Mouse (Mus musculus) gastrocnemius, adult 2 months (tissue): ENCODE measurements around the gene Mmp2. TPM values are rescaled to one million over a fixed set of nuclear protein-coding genes. Genes with fewer than 3 reads are reported as not detected.
"Not testable (repeated sequence)": the region's sequence is repeated elsewhere in the genome, so short reads cannot be mapped to it uniquely, and the experiment has no call there.

Source experiments
- DNase-seq: peaks from one replicate; pipeline ENCODE4 v3.0.0; 2022
- H3K27ac ChIP-seq: fragments of 200-600 bp; 2 replicates; pipeline ENCODE4 v1.8.1; 2022; ENCODE audit warnings: mild to moderate bottlenecking
- H3K4me3 ChIP-seq: fragments of 200-600 bp; 2 replicates; pipeline ENCODE4 v1.8.1; 2022; ENCODE audit warnings: mild to moderate bottlenecking, moderate library complexity
- CTCF ChIP-seq: fragments of 200-600 bp; IDR thresholded peaks from 2 replicates; pipeline ENCODE4 v1.8.1; 2022; ENCODE audit warnings: antibody characterized with exemption, mild to moderate bottlenecking, moderate library complexity
- intact Hi-C: fragments of 180-260 bp; cut with DNase I; formaldehyde crosslinking; loops from one replicate; pipeline ENCODE4 v1.15.1; 2025
- total RNA-seq, 2 experiments: library from RNA; stranded (reverse); gene quantifications; 2 replicates each; pipeline ENCODE4 v1.2.3; 2021

Gene Mmp2
- total RNA-seq, 2 experiments from 2014 or later: 35.5 to 75.4 TPM

GRCm38 (mm10) chr8:92875795-92876194, 48.7 kb downstream of the Mmp2 start:
- no peak for DNase-seq
- Histone ChIP-seq H3K27ac (no peak overlapping the region), H3K4me3 (no peak overlapping the region)
- intact Hi-C loops: no loop called here
- no peak for TF ChIP-seq CTCF

- Histone ChIP-seq H3K4me3 (no peak overlapping the region), H3K27ac (no peak overlapping the region)
- intact Hi-C loops: no loop called here
- DNase-seq: no peak
- no peak for TF ChIP-seq CTCF
Measured at GRCm38 (mm10) chr8:92881247-92881646, 54.2 kb downstream of the Mmp2 start.

- no peak overlapping the region for H3K4me3 ChIP-seq
- DNase-seq: peak; percentile 30
- no peak overlapping the region for H3K27ac ChIP-seq
- intact Hi-C loops: loop anchor here (1.0 to 2.0 kb wide), 2 partner anchors 65 to 115 kb away; no protein-coding TSS in a partner anchor
- TF ChIP-seq CTCF: peak; percentile 70
Measured at GRCm38 (mm10) chr8:92883771-92884170, 56.7 kb downstream of the Mmp2 start.

- H3K27ac ChIP-seq, intact Hi-C loops, H3K4me3 ChIP-seq, DNase-seq: not testable (repeated sequence)
Measured at GRCm38 (mm10) chr8:92892216-92892615, 65.1 kb downstream of the Mmp2 start.

GRCm38 (mm10) chr8:92893870-92894269, 66.8 kb downstream of the Mmp2 start:
- intact Hi-C loops: no loop called here
- DNase-seq: no peak
- no peak for TF ChIP-seq CTCF
- Histone ChIP-seq H3K4me3 (no peak overlapping the region), H3K27ac (no peak overlapping the region)

GRCm38 (mm10) chr8:92895053-92895452, 68.0 kb downstream of the Mmp2 start:
- DNase-seq: no peak
- Histone ChIP-seq H3K4me3 (no peak overlapping the region), H3K27ac (no peak overlapping the region)
- intact Hi-C loops: no loop called here
- no peak for TF ChIP-seq CTCF

- TF ChIP-seq CTCF: no peak
- intact Hi-C loops: no loop called here
- H3K4me3 ChIP-seq: no peak overlapping the region
- H3K27ac ChIP-seq: no peak overlapping the region
- DNase-seq: no peak
Measured at GRCm38 (mm10) chr8:92896056-92896455, 69.0 kb downstream of the Mmp2 start.

- no peak for TF ChIP-seq CTCF
- intact Hi-C loops: no loop called here
- no peak overlapping the region for H3K27ac ChIP-seq
- H3K4me3 ChIP-seq: no peak overlapping the region
- no peak for DNase-seq
Measured at GRCm38 (mm10) chr8:92896611-92897010, 69.5 kb downstream of the Mmp2 start.

- intact Hi-C loops: no loop called here
- H3K27ac ChIP-seq: no peak overlapping the region
Measured at GRCm38 (mm10) chr8:92897794-92898193, 70.7 kb downstream of the Mmp2 start.

GRCm38 (mm10) chr8:92899590-92899989, 72.5 kb downstream of the Mmp2 start:
- no peak for TF ChIP-seq CTCF
- no peak overlapping the region for H3K4me3 ChIP-seq
- DNase-seq: no peak
- intact Hi-C loops: no loop called here
- H3K27ac ChIP-seq: no peak overlapping the region

More at GRCm38 (mm10) chr8:92897794-92898193, 70.7 kb downstream of the Mmp2 start:
- no peak for DNase-seq
- no peak for TF ChIP-seq CTCF
- H3K4me3 ChIP-seq: no peak overlapping the region

GRCm38 (mm10) chr8:92901107-92901506, 74.0 kb downstream of the Mmp2 start, which contains the start of gene Capns2:
Gene Capns2, plus strand, starts transcription at chr8:92901407.
- intact Hi-C loops: no loop called here
- no peak for TF ChIP-seq CTCF
- no peak within 1 kb of the TSS for H3K4me3 ChIP-seq
- no peak within 1 kb of the TSS for H3K27ac ChIP-seq
- DNase-seq: no peak

GRCm38 (mm10) chr8:92902981-92903380, 75.9 kb downstream of the Mmp2 start:
- TF ChIP-seq CTCF: no peak
- Histone ChIP-seq H3K27ac (no peak overlapping the region; the same call in 1 of the 2 replicates), H3K4me3 (no peak overlapping the region)
- DNase-seq: no peak
- intact Hi-C loops: no loop called here

Other genes with a start within 250 kb of the Mmp2 start
- not detected for gene Irx6, start 153.0 kb upstream of the Mmp2 start, total RNA-seq
- under 1 TPM; 0.15 to 0.22 TPM for gene Lpcat2, start 28.0 kb downstream of the Mmp2 start, total RNA-seq
- not detected for gene Capns2, start 74.1 kb downstream of the Mmp2 start, total RNA-seq
- gene Slc6a2, start 132.8 kb downstream of the Mmp2 start, total RNA-seq: under 1 TPM; 0.20 to 0.39 TPM
- not detected for gene Ces1a, start 220.9 kb downstream of the Mmp2 start, total RNA-seq